Mouse (Mus musculus) CD4-positive, CD25-positive, alpha-beta regulatory T cell, adult 2 months (primary cell): ENCODE results near the gene Creg2.
A peak's percentile ranks its signal among the peaks of the same experiment; 100 is the strongest.

Experiments
- DNase-seq: peaks from one replicate; pipeline ENCODE4 v3.0.0-alpha.2; 2012; ENCODE audit warnings: low read depth, low spot score

Gene Creg2

GRCm38 (mm10) chr1:39650435-39651240 is 636 bp downstream of the Creg2 start:
- peak; percentile 43 for DNase-seq

DNA sequence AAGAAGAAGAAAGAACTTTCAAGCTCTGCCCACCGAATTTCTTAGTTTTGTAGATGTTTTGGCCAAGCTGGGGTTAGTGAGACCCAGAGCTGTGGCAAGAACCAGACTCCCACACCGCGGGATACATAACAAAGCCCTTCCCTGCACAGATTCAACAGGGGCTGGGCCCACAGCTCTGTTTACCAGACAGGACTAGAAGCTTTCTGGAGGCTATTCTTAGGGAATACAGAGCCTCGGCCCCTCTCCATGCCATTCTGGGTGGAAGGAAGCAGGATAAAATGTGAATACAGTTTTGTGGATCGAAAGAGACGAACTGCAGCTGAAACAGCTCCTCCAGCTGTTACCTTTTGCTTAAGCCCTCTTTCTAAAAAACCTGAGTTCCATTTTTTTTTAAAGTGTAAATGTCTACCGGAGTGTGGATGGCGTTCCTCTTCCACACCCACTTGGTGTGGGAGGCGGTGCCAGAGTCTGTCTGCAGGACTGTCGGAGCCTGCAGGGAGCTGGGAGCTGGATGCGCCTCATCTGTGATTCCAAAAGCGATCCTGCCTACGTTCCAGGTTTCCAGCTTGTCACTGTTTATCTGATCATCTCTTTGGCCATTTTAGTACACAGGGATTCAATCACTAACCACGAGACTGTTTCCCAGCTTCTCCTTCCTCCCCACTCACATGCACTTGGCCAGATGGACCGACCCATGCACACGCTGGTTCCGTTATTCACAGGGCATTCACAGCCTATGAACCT is 1.4 kb downstream of the Creg2 start:
- no peak for DNase-seq

DNA sequence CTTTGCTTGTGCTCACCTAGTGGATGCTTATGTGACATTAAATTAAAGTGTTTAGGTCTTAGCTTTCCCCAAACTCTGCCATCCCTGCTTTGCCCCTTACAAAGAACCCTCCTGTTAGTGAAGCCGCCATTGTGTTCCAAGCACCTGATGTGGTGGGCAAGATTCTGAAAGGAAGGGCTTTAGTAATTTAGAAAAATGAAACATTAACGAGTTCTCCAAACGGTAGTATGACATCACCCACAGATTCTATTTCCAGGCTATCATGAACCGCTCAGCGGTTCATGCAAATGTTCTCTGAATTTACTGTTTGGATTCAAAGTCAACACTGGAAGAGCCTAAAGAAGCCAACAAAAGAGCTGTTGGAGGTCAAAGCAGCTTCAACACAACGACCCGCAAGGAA is 2.7 kb downstream of the Creg2 start:
- DNase-seq = no peak

DNA sequence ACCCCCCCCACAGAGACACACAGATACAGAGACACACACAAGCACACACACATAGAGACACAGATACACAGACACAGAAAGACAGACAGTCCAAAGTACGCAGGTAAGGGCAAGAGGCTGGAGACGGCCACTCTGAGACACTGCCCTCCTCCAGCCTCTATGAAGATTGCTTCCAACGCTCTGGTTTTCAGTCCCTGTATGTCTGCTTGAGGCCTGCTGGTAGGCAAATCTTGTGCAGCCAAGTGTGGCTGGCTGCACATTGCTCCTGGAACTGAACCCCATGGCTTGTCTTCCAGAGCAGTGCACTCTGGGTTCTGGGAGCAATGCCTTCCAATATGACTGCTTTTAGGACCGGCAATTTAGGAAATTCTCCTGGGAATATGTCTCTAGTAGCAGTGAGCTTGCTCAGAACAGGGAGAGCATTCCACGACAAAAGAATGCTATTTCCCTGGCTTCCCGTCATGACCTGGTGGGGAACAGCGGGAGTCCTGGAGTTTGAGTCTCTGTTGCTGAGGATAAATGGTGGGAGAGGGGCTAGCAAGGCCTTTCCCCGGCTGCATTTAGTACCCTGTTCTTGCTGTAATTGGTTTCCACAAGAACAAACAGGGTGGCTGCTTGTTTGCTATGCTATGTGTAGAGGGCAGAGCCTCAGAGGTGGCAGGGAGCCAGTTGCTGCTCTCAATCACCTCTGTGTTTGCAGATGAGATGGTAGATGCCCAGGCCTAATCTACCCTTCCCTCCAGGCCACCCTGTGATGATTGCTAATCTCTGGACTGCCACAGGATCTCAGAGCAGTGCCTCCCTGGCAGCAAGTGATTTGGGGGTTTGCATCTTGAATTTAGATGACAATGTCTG is 5.1 kb downstream of the Creg2 start:
- DNase-seq = no peak

GRCm38 (mm10) chr1:39644333-39644732 is 6.9 kb downstream of the Creg2 start:
- DNase-seq = no peak

DNA sequence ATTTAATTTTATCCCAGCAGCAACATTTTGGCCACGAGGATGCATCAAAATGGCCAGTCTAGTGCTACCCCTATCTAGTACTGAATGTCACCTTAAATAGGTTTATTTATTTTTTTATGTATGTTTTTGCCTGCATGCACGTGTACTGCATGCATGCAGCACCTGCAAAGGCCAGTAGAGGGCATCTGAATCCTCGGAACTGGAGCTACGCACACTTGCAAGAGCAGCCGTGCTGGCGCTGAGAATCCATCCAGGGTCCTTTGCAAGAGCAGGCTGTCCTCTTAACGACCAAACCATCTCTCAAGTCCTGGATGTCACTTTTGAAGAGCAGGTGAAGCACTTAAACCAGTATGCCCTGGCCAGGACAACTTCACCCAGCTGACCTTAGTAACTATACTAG is 9.6 kb downstream of the Creg2 start:
- DNase-seq = peak; percentile 12

DNA sequence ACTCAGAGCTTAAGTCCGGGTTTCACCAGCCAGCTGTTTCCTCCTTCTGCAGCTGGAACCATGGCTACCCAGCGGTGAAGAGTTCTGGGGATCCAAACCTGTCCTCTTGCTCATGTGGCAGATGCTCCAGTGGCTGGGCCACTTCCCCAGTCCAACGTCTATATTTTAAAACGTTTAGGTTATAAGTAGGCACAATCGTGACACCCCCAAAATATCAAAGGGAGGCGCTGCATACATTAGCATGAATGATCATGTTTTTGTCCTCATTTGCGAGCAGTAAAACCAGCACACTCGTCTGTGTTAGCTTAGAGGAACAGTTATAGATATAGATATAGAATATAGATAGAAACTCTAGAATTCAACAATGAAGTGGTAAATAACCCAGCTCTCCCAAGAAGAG is 14.1 kb downstream of the Creg2 start:
- DNase-seq = no peak

GRCm38 (mm10) chr1:39636660-39637059 is 14.6 kb downstream of the Creg2 start:
- DNase-seq = no peak

DNA sequence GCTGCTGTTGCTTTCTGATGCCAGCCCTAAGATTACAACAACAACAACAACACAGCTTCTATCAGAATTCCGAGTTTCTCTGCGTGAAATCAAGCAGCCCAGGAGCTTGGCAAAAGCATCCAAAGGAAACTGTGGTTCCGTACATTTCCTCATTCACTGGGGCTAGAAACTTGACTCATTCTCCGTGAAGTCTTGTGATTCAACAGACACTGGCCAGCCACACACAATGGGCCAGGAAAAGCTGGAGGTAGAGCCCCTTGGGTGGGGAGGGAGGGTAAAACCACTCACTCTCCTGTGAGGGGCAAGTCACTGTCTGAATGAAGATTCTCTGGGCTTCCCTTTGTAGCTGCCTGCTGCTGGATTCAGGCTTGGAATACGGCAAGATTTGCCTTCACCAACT is 15.1 kb downstream of the Creg2 start:
- no peak for DNase-seq

DNA sequence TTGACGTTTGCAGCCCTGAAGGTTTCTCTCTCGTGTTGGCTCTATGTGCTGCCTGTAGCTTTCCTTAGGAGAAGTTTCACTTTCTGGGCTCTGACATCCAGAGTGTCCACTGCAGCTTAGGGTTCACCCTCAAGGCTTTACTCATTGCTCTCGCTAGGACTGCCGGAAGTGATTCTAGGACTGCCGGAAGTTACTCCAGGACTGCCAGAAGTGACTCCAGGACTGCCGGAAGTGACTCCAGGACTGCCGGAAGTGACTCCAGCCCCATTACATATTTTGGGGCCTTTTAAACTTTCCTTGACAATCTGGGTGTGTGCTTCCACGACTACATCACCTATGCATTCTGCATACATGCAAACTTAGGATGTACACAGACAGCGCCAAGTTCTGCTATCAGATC is 22.7 kb downstream of the Creg2 start:
- no peak for DNase-seq

DNA sequence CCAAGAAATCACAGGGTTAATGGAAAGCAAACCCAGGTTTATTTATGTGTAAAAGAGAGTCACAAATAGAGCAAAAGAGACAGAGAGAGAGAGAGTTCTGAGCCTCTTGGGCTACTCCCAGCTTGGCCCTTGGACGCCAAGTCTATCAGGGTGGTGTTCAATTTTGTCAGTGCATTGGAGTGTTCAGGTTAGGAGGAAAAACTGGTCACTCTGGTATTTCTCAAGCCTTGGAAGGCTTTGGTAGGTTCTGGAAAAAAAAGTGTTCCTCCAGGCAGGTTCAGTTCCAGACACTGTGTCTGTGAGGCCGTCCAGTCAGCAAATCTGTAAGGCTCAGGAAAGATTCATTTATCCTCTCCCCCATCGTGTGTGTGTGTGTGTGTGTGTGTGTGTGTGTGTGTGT is 25.8 kb downstream of the Creg2 start:
- DNase-seq = no peak

DNA sequence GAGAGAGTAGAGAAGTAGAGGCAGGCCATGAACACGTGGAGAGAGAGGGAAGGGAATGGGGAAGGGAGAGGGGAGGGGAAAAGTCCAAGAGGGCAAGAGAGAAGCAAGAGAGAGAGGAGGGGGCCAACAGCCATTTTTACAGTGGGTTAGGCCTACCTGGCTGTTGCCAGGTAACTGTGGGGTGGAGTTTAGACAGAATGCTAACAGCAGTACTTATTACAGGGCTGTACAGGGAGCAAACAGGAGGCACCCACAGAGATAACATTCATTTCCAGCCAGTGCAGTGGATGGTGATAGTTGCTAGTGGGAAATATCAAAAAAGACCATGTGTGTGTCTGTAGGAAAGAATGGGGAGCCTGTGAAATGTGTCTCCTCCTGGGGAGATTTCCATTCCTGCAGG is 27.5 kb downstream of the Creg2 start:
- DNase-seq = no peak

- DNase-seq = no peak
These were observed 28.2 kb downstream of the Creg2 start for GRCm38 (mm10) chr1:39623106-39623505.

DNA sequence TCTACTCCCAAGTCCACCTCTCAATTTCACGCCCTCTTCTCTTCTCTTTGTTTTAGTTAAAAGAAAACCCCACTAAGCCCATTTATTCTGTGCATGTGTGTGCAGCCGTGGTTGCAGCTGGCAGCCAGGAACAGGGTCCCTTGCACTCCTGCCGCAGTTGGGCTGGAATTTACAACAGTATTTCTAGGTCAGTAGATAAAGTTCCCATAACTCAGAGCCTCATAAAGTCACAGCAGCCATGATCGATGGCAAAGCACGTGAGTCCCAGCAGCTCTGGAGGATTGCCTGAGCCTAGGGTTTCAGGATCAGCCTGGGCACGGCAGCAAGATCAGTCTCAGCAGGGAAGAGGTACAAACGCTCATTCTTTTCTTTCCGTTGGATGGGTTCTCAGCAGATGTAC is 32.8 kb downstream of the Creg2 start:
- DNase-seq = no peak

- no peak for DNase-seq
These were observed 35.7 kb downstream of the Creg2 start for GRCm38 (mm10) chr1:39615526-39615925.

DNA sequence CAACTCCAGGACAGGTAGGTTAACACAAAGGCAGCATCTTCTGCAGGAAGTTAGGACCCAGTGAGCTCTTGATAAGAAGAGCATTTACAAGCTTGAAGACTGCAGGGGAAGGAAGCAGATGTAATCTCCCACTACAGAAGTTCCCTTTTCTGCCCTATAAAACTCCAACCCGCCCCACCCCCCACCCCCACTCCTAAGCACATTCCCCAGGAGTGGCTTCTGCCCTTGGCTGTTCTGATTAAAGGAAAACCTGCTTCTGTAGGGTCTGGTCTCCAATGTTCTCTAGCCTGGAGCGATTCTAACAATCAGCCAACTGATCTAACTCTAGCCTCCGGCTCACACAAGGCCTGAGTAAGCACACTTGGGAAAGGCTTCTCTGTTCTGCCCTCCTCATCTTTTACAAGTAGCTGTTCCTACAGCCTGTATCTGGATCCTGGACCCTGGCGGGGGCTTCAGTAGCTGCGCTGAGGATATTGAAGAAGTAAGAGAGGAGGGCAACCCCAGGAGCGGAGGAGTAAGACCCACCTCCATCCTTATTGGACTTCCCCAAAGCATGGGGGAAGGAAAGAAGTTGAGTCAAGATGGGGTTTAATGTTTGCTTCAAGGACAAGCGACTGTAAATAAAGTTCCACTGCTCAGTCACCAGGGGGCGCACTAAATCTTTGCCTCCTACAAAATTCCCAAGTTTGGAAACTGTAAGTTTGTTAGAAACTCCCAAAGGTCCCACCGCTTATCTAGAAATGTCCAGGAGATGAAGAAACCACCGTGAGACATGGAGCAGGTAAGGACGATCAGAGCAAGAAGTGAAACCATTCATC is 36.6 kb downstream of the Creg2 start:
- peak; percentile 64 for DNase-seq

DNA sequence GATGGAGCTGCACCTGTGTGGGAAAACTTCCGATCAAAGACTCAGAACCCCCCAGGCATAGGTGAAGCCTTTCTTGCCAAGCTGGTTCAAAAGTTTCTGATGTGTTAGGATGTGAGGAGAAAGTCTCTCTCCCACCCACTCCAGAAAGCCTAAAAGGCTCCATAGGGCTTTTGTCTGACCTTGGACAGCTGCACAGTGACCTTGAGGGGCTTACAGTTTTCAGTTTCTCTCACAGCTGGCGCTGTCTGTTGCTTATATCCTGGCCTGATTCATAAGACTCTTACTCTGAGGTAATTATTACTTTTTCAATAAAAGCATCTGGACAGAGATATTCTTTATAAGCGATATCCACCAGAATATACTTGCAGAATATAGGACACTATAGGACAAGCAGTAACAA is 38.2 kb downstream of the Creg2 start:
- DNase-seq = no peak

DNA sequence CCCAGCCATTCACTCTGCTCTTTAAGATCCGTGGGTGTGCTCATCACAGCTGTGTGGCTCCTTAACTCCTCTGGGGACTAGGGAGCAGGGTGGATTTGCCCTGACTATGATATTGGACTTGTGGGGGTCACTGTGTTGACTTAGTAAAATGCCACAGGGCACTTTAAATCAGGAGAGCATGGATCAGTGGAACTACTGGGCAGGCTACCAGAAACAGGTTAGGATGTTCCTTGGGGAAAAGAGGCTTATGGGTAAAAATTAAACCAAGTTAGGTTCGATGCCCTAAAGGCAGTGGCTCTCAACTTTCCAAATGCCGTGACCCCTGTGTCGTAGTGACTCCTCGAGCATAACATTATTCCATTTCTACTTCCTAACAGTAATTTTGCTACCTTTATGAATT is 38.8 kb downstream of the Creg2 start:
- DNase-seq = no peak

DNA sequence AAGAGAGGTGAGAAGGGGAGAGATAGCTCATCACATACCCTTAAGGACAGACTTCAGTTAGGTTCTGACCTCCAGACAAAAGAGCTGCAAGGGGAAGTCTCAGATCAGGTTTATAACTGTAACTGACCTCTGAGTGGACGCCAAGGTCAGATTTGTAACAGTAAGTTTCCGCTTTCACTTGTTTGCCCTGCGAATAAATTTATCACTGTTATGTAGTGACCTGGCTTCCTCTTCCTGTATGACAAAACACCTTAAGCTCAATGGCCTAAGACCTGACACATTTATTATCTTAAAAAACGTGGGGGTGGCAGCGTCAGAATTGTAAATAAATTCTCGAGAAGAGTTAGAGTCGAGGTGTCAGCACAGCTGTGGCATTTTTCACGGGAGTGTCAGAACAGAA is 42.7 kb downstream of the Creg2 start:
- no peak for DNase-seq

GRCm38 (mm10) chr1:39602477-39602876 is 48.8 kb downstream of the Creg2 start:
- DNase-seq = no peak

DNA sequence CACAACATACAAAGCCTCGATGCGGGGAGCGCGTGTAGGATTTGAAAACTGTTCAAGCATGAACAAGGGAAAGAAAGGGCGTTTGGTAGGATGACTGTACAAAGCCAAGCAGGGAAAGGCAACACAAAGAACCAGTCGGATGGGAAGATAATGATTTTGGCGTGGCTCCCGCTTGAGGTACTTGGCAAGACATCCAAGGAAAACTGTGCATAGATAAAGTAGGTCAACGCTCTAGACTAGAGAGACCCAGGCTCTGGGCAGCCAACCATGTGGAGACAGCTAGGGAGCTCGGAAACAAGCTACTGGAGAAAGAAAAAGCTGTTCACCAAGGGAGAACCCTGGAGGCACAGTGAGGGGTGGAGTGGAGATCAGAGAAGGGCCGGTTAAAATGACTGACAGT is 52.5 kb downstream of the Creg2 start:
- no peak for DNase-seq
